Mouse (Mus musculus) C2C12 (cell line): ENCODE measurements around the gene Tmem50a.

ENCODE experiments used
- CTCF ChIP-seq: IDR thresholded peaks from one replicate; pipeline ENCODE4 v1.5.1; 2011; ENCODE audit not compliant: control insufficient read depth, insufficient read depth, insufficient read length
- FOSL1 ChIP-seq: IDR thresholded peaks from one replicate; pipeline ENCODE4 v1.8.0; 2011; ENCODE audit warnings: mild to moderate bottlenecking, low read length; ENCODE audit not compliant: poor library complexity, insufficient read depth, severe bottlenecking
- MAX ChIP-seq: IDR thresholded peaks from one replicate; pipeline ENCODE4 v1.6.1; 2011; ENCODE audit warnings: mild to moderate bottlenecking, control low read depth
- MYOG ChIP-seq: IDR thresholded peaks from one replicate; pipeline ENCODE4 v1.6.1; 2011; ENCODE audit not compliant: control insufficient read depth, insufficient read length; ENCODE audit errors: extremely low read depth
- USF1 ChIP-seq: IDR thresholded peaks from one replicate; pipeline ENCODE4 v1.6.1; 2011; ENCODE audit warnings: low read depth, mild to moderate bottlenecking, control low read depth, moderate library complexity

DNA sequence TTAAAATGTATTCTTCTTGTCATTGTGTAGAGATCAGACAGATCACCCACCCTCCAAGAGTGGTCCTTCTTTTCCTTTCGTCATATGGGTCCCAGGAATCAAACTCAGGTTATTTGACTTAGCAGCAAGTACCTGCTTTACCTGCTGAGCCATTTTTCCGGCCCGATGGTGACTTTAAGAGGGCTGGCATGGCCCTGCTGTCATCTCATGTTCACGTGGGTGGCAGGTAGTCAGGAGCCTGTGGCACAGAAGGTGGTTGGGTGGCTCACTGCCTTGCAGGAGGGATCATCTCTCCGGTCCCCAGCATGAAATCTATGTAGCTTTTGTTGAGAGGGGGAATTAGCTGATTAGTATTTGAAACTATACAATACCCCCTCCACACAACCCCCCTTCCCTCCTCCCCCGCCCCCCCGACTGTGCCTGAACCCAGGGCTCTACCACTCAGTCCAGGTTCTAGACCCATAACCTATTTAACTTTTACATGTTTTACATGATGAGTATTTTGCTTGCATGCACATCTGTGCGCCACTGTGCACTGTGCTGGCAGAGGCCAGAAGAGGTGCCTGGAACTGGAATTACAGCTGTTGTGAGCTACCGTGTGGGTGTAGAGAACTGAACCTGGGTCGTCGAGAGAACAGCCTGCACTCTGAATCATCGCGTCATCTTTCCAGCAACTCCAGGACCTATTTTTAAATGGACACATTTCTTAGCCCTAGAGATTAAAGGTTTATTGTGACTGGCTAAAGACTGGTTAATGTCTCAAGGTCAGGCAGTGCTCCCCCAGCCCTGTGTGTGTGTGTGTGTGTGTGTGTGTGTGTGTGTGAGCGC is 613 bp upstream of the Tmem50a start:
- no peak for TF ChIP-seq MYOG
- TF ChIP-seq FOSL1, result no peak
- TF ChIP-seq CTCF, result no peak
- no peak for TF ChIP-seq USF1
- no peak for TF ChIP-seq MAX
